Mouse (Mus musculus) limb, embryonic 10.5 days (tissue): Measurements from ENCODE around the gene Ms4a14. TPM values are rescaled to one million over a fixed set of nuclear protein-coding genes. Genes with fewer than 3 reads are reported as not detected.
"Not testable (repeated sequence)": the region's sequence is repeated elsewhere in the genome, so short reads cannot be mapped to it uniquely, and the experiment has no call there.

Experiments
- DNase-seq: peaks from one replicate; pipeline ENCODE4 v3.0.0-alpha.2; 2017; ENCODE audit warnings: low spot score
- H3K27ac ChIP-seq: fragments of 300-500 bp; sonication (generic); 2 replicates; pipeline ENCODE4 v1.5.1; 2016; ENCODE audit warnings: mild to moderate bottlenecking
- H3K27me3 ChIP-seq: fragments of 300-500 bp; sonication (generic); 2 replicates; pipeline ENCODE4 v1.6.1; 2016; ENCODE audit warnings: low read depth, mild to moderate bottlenecking; ENCODE audit not compliant: poor library complexity, severe bottlenecking
- H3K36me3 ChIP-seq: fragments of 300-500 bp; sonication (generic); 2 replicates; pipeline ENCODE4 v1.6.1; 2016; ENCODE audit warnings: mild to moderate bottlenecking, moderate library complexity
- H3K4me1 ChIP-seq: fragments of 300-500 bp; sonication (generic); 2 replicates; pipeline ENCODE4 v1.6.1; 2016
- H3K4me3 ChIP-seq: fragments of 300-500 bp; sonication (generic); 2 replicates; pipeline ENCODE4 v1.5.1; 2016; ENCODE audit warnings: mild to moderate bottlenecking, moderate library complexity
- H3K9me3 ChIP-seq: fragments of 300-500 bp; sonication (generic); replicated peaks from 2 replicates; pipeline ENCODE4 v1.6.1; 2016; ENCODE audit warnings: mild to moderate bottlenecking
- WGBS: fragments of 180-500 bp; shearing (Covaris S2); methylation state at CpG from one replicate; pipeline ENCODE4 v1.1.7; 2016; 5-methylcytosine and 5-hydroxymethylcytosine counted together
- polyA plus RNA-seq: library from polyadenylated mRNA; unstranded; fragments of >200 nt; fragmentation: Nextera tagmentation; extraction: Ambion mirVana; gene quantifications from 2 replicates; pipeline ENCODE4 v1.2.1, GENCODE M21; 2016

Gene Ms4a14
- polyA plus RNA-seq, 1 experiment from 2014 or later, result not detected

GRCm38 (mm10) chr19:11293616-11294015 lies 20.6 kb downstream of the Ms4a14 start:
- not testable (repeated sequence) for H3K36me3 ChIP-seq, H3K27me3 ChIP-seq, H3K27ac ChIP-seq, H3K4me3 ChIP-seq, H3K4me1 ChIP-seq, H3K9me3 ChIP-seq
- DNase-seq, result peak; percentile 31
- WGBS, result 7% methylated on average over 3 of the region's 3 CpGs

GRCm38 (mm10) chr19:11292990-11293389 lies 21.3 kb downstream of the Ms4a14 start:
- Histone ChIP-seq H3K27ac (peak overlapping the region; percentile 64), H3K27me3 (no peaks in the 10 kb centered on the region), H3K36me3 (no peaks in the 10 kb centered on the region), H3K4me3 (peak overlapping the region; percentile 43), H3K9me3 (no peaks in the 10 kb centered on the region), H3K4me1 (no peaks in the 10 kb centered on the region)
- DNase-seq, result peak; percentile 39
- WGBS, result 13% methylated on average over 12 of the region's 12 CpGs

- DNase-seq, result no peak
- H3K4me3 ChIP-seq, result no peak within 1 kb of the TSS
- H3K27ac ChIP-seq, result no peak within 1 kb of the TSS
- H3K36me3 ChIP-seq, result no peaks in the 10 kb centered on the region
- WGBS, result 86% methylated on average over 2 of the region's 2 CpGs
- H3K27me3 ChIP-seq, result no peaks in the 10 kb centered on the region
- no peaks in the 10 kb centered on the region for H3K4me1 ChIP-seq
- no peaks in the 10 kb centered on the region for H3K9me3 ChIP-seq
Measured at GRCm38 (mm10) chr19:11283773-11284172, 30.5 kb downstream of the Ms4a14 start, which contains the start of gene Ms4a5. Gene Ms4a5 (minus strand): TSS chr19:11283873.

GRCm38 (mm10) chr19:11280223-11280622 lies 34.0 kb downstream of the Ms4a14 start:
- no peak for DNase-seq
- Histone ChIP-seq H3K4me1 (no peaks in the 10 kb centered on the region), H3K27ac (no peak overlapping the region), H3K27me3 (no peaks in the 10 kb centered on the region), H3K9me3 (no peaks in the 10 kb centered on the region), H3K36me3 (no peaks in the 10 kb centered on the region), H3K4me3 (no peak overlapping the region)
- 96% methylated on average over 3 of the region's 3 CpGs for WGBS

GRCm38 (mm10) chr19:11276431-11276830 lies 37.8 kb downstream of the Ms4a14 start:
- H3K36me3 ChIP-seq, result no peaks in the 10 kb centered on the region
- H3K27ac ChIP-seq, result no peak overlapping the region
- H3K9me3 ChIP-seq, result no peaks in the 10 kb centered on the region
- no peaks in the 10 kb centered on the region for H3K4me1 ChIP-seq
- WGBS, result 84% methylated on average over 5 of the region's 5 CpGs
- DNase-seq, result no peak
- H3K27me3 ChIP-seq, result no peaks in the 10 kb centered on the region
- no peak overlapping the region for H3K4me3 ChIP-seq

GRCm38 (mm10) chr19:11266956-11267355 lies 47.3 kb downstream of the Ms4a14 start:
- 86% methylated on average over 4 of the region's 4 CpGs for WGBS
- Histone ChIP-seq H3K4me3 (no peak overlapping the region), H3K36me3 (no peaks in the 10 kb centered on the region), H3K9me3 (no peaks in the 10 kb centered on the region), H3K27me3 (no peaks in the 10 kb centered on the region), H3K27ac (no peak overlapping the region), H3K4me1 (no peaks in the 10 kb centered on the region)
- no peak for DNase-seq

GRCm38 (mm10) chr19:11266052-11266845 lies 48.0 kb downstream of the Ms4a14 start, which contains the start of gene Ms4a1:
Gene Ms4a1 (minus strand): TSS chr19:11266241.
- no peaks in the 10 kb centered on the region for H3K36me3 ChIP-seq
- H3K27me3 ChIP-seq, result no peaks in the 10 kb centered on the region
- DNase-seq, result no peak
- no peak within 1 kb of the TSS for H3K4me3 ChIP-seq
- no peaks in the 10 kb centered on the region for H3K9me3 ChIP-seq
- WGBS, result 85% methylated on average over 8 of the region's 8 CpGs
- H3K4me1 ChIP-seq, result no peaks in the 10 kb centered on the region
- H3K27ac ChIP-seq, result no peak within 1 kb of the TSS

GRCm38 (mm10) chr19:11264602-11265185 lies 49.6 kb downstream of the Ms4a14 start:
- H3K27ac ChIP-seq, result no peak overlapping the region
- no peak for DNase-seq
- H3K4me1 ChIP-seq, result no peaks in the 10 kb centered on the region
- 86% methylated on average over 9 of the region's 9 CpGs for WGBS
- H3K36me3 ChIP-seq, result no peaks in the 10 kb centered on the region
- no peak overlapping the region for H3K4me3 ChIP-seq
- no peaks in the 10 kb centered on the region for H3K9me3 ChIP-seq
- H3K27me3 ChIP-seq, result no peaks in the 10 kb centered on the region

- Histone ChIP-seq H3K27me3 (no peaks in the 10 kb centered on the region), H3K4me3 (no peak overlapping the region), H3K36me3 (no peaks in the 10 kb centered on the region), H3K9me3 (no peaks in the 10 kb centered on the region), H3K27ac (no peak overlapping the region), H3K4me1 (no peaks in the 10 kb centered on the region)
- whole genome bisulfite sequencing, result 92% methylated on average over 3 of the region's 3 CpGs
- DNase-seq, result no peak
Measured at GRCm38 (mm10) chr19:11263549-11263948, 50.7 kb downstream of the Ms4a14 start.

GRCm38 (mm10) chr19:11262932-11263331 lies 51.3 kb downstream of the Ms4a14 start:
- not testable (repeated sequence) for H3K36me3 ChIP-seq, H3K27ac ChIP-seq, H3K9me3 ChIP-seq, DNase-seq, H3K4me1 ChIP-seq, H3K27me3 ChIP-seq, H3K4me3 ChIP-seq
- WGBS, result 73% methylated on average over 4 of the region's 4 CpGs

GRCm38 (mm10) chr19:11261522-11261921 lies 52.7 kb downstream of the Ms4a14 start:
- Histone ChIP-seq H3K27ac (no peak overlapping the region), H3K36me3 (no peaks in the 10 kb centered on the region), H3K9me3 (no peaks in the 10 kb centered on the region), H3K27me3 (no peaks in the 10 kb centered on the region), H3K4me1 (no peaks in the 10 kb centered on the region), H3K4me3 (no peak overlapping the region)
- no peak for DNase-seq
- 100% methylated on average over 2 of the region's 2 CpGs for WGBS
